Mouse (Mus musculus) gastrocnemius, adult 8-10 months (tissue): ENCODE measurements around the gene Gm5726. TPM values are rescaled to one million over a fixed set of nuclear protein-coding genes. Genes with fewer than 3 reads are reported as not detected.
"Not testable (repeated sequence)": the region's sequence is repeated elsewhere in the genome, so short reads cannot be mapped to it uniquely, and the experiment has no call there.

Source experiments
- DNase-seq, 2 experiments: peaks; one replicate each; pipeline ENCODE4 v3.0.0; 2022; ENCODE audit warnings: low spot score in 2 of 2
- total RNA-seq, 4 experiments: library from RNA; stranded (reverse); gene quantifications; 2 replicates each; pipeline ENCODE4 v1.2.4; 2022

The Gm5726 gene
- total RNA-seq, result not detected

- not testable (repeated sequence) for DNase-seq
Measured at GRCm38 (mm10) chr7:20545657-20546056, at the start of gene Gm5726. TSS of gene Gm5726 (minus strand) at chr7:20545757.

- not testable (repeated sequence) for DNase-seq
Measured at GRCm38 (mm10) chr7:20576141-20576540, 30.6 kb upstream of the Gm5726 start, which contains the start of gene Gm4141. TSS of gene Gm4141 (minus strand) at chr7:20576241.

- not testable (repeated sequence) for DNase-seq
Measured at GRCm38 (mm10) chr7:20533537-20533936, 12.0 kb downstream of the Gm5726 start, which contains the start of gene Vmn1r104. TSS of gene Vmn1r104 (plus strand) at chr7:20533837.

- not testable (repeated sequence) for DNase-seq
Measured at GRCm38 (mm10) chr7:20510434-20510833, 35.1 kb downstream of the Gm5726 start, which contains the start of gene Vmn1r103. TSS of gene Vmn1r103 (minus strand) at chr7:20510534.

Other genes with a start within 250 kb of the Gm5726 start
- gene Gm4133, start 211.7 kb downstream of the Gm5726 start, total RNA-seq, result not detected
- gene Gm5728, start 170.3 kb downstream of the Gm5726 start, total RNA-seq, result not detected
- gene Vmn1r100, start 127.8 kb downstream of the Gm5726 start, total RNA-seq, result not detected
- not detected for gene Vmn1r101, start 103.2 kb downstream of the Gm5726 start, total RNA-seq
- gene Gm10670, start 70.8 kb downstream of the Gm5726 start, total RNA-seq, result not detected
- not detected for gene Vmn1r103, start 35.2 kb downstream of the Gm5726 start, total RNA-seq
- not detected for gene Vmn1r104, start 11.9 kb downstream of the Gm5726 start, total RNA-seq
- not detected for gene Gm4141, start 30.5 kb upstream of the Gm5726 start, total RNA-seq
- not detected for gene Gm4513, start 53.3 kb upstream of the Gm5726 start, total RNA-seq
- not detected for gene Vmn1r107, start 123.2 kb upstream of the Gm5726 start, total RNA-seq
- not detected for gene Vmn1r111, start 157.5 kb upstream of the Gm5726 start, total RNA-seq
- gene Gm10668, start 184.9 kb upstream of the Gm5726 start, total RNA-seq, result not detected
- gene Vmn1r112, start 225.4 kb upstream of the Gm5726 start, total RNA-seq, result not detected
- not detected for gene Vmn1r113, start 241.5 kb upstream of the Gm5726 start, total RNA-seq